Mouse (Mus musculus): ENCODE measurements around the gene Mrgprx1. TPM values are rescaled to one million over a fixed set of nuclear protein-coding genes. Genes with fewer than 3 reads are reported as not detected.

Mrgprx1 gene
- not detected in 2 replicates for total RNA-seq (2015; ENCODE audit: low replicate concordance)
- total RNA-seq (2017; ENCODE audit: low replicate concordance): not detected in 2 replicates

DNA sequence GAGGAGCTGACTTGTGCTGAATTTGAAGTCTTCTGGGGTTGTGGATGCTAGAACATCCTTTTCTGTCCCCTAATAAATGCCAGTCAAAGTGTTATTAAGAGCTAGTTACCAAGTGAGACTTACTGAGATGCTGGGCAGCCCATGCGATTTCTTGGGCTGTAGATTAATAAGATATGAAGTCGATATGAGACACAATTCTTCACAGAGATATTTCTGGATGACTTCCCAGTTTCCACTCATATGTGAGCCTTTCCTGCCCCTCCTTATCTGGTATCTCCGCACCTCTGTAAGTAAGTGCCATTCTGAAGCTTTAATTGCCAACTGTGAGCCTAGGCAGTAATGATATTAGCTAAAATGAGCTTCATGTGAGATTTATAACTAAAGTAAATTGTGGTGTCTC lies at the start of gene Mrgprx1:
TSS of gene Mrgprx1 (minus strand) at position 101 of the 400 bp plus-strand sequence.
- no peak for ATAC-seq (replicated peaks; ENCODE audit: low FRiP score, poor library complexity, severe bottlenecking)

DNA sequence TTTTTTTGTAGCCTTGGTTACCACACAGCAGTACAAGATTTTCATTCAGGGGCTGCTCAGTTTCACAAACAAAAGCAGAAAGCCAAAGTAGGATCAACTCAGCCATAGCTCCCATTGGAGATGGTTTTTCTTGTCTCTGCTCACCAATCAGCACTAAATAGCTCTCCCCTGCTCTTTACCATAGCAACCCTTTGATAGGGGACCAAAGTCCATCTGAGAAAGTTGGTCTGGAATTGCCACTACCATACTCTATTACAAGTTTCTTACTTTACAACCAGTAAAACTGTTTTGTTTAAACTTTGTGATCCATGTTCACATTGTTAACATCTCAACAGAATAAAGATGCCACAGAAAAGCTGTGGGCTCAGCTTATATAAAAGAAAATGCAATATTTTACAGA lies 48.1 kb upstream of the Mrgprx1 start:
- no peak for ATAC-seq (replicated peaks; ENCODE audit: low FRiP score, poor library complexity, severe bottlenecking)

DNA sequence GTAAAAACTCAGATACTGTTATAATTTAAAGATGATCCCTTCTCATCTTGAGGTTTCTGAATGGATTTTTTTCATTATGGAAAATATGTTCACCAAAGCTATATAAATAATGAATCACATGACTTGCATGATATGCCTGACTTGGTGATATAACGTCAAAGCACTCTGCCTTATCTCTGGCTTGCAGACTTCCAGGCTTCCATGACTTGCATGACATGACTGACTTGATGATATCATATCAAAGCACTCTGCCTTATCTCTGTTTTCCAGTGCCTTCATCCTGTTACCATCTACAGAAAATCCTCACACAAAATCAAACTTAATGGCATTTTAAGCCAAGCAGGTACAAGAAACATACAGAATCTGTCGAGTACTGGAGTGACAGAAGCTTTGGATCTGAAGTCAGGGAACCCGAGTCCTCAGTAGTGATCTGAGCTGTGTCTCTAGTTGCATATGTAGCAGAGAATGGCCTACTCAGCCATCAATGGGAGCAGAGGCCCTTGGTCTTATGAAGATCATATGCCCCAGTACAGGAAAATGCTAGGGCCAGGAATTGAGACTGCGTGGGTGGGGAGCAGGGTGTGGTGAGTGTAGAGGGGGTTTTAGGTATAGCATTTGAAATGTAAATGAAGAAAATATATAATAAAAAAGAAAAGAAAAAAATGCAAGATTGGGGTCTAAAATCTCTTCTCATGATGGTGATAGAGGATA lies 19.2 kb upstream of the Mrgprx1 start:
- ATAC-seq (replicated peaks; ENCODE audit: low FRiP score, poor library complexity, severe bottlenecking): no peak

DNA sequence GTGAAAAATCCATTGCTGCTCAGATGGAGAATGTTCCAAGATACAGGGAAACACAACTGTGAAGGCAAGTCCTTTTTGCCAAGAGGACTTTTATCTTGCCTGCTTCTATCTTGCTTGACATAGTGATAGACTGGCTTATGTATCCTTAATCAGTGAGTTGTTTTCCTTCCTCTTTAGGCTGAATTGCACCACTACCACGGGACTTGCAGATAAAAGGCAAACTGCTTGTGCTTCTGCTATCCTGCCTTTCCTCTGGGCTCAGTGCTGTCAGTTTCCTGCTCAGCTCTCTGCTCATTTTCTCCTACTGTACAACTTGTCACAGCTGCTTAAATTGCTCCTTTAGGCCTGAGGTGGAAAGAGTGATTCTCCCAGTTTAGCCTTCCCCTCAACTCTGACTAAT lies 16.6 kb upstream of the Mrgprx1 start:
- no peak for ATAC-seq (replicated peaks; ENCODE audit: low FRiP score, poor library complexity, severe bottlenecking)

DNA sequence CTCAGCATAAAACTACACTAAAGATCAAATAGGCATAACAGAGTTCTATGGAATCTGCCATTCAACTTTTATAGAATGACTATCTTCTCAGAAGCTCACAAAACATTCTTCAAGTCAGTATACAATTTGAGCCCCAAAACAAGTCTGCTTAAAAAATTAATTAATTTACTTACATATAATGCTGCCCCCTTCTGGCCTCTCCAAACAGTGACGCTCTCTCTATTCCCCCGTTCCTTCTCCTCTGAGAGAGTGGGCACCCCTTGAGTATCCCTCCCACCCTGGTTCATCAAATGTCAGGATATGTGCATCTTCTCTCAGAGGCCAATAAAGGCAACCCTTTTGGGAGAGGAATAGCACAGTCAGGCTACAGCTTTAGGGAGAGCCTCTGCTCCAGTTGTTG lies 9.5 kb downstream of the Mrgprx1 start:
- no peak for ATAC-seq (replicated peaks; ENCODE audit: low FRiP score, poor library complexity, severe bottlenecking)

DNA sequence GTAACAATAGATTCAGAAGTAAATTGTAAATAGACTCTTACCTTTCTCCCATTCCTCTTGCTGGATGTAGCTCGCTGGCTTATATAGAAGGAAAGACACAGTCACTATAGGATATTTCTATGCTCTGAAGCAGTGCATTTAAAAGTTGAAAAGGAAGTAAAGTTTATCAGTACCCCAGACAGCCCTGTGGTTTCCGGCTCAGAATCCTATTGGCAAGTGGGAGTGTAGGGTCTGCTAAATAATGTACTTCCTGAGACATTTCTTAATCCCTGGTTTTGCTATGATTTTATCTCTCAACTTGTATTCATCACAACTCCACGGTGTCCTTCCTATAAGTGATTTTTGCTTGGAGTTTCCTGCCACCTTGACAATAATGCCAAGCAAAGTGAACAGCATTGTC lies 31.7 kb downstream of the Mrgprx1 start:
- ATAC-seq (replicated peaks; ENCODE audit: low FRiP score, poor library complexity, severe bottlenecking): no peak

DNA sequence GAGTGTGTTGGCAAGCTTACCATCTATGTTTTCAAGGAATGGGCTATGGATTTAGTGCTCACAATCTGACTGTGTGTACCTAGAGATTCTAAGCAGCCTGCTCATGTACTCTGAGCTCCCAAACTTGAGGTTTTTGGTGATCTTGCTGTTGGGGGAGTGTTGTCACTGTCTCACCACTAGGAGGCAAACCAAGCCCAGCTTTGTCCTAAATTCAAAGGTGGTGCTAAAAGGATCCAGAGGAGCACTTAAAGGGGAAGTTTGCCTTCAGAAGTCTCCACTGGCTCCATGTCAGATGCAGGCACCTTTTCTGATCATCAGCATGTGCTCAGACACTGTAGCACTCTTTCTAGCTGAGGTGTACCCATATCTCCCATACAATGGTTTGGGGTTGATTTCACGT lies 40.6 kb downstream of the Mrgprx1 start:
- no peak for ATAC-seq (replicated peaks; ENCODE audit: low FRiP score, poor library complexity, severe bottlenecking)

DNA sequence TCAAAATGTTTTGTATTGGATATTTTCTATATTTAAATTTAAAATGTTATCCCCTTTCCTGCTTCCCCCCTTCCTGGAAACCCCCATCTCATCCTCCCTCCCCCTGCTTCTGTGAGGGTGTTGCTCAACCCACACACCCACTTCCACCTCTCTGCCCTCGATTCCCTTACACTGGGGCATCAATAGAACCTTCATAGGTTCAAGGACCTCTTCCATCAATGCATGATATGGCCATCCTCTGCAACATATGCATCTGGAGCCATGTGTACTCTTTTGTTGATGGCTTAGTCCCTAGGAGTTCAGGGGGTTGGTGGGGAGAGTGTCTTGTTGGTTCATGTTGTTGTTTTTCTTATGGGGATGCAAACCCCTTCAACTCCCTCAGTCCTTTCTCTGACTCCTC lies 45.4 kb downstream of the Mrgprx1 start, which contains the start of gene Mrgpra4:
TSS of gene Mrgpra4 (minus strand) at position 101 of the 400 bp plus-strand sequence.
- no peak for ATAC-seq (replicated peaks; ENCODE audit: low FRiP score, poor library complexity, severe bottlenecking)

Other genes starting within 250 kb of the Mrgprx1 start
- gene Mrgpra4, start 45.5 kb downstream of the Mrgprx1 start, total RNA-seq (2015; ENCODE audit: low replicate concordance): not detected in 2 replicates
- not detected in 2 replicates for gene Mrgpra4, start 45.5 kb downstream of the Mrgprx1 start, total RNA-seq (2017; ENCODE audit: low replicate concordance)
- gene Mrgprb5, start 141.4 kb upstream of the Mrgprx1 start, total RNA-seq (2015; ENCODE audit: low replicate concordance): not detected in 2 replicates
- gene Mrgprb5, start 141.4 kb upstream of the Mrgprx1 start, total RNA-seq (2017; ENCODE audit: low replicate concordance): not detected in 2 replicates
- not detected in 2 replicates for gene Mrgprb4, start 171.7 kb upstream of the Mrgprx1 start, total RNA-seq (2015; ENCODE audit: low replicate concordance)
- gene Mrgprb4, start 171.7 kb upstream of the Mrgprx1 start, total RNA-seq (2017; ENCODE audit: low replicate concordance): not detected in 2 replicates